Mouse (Mus musculus) megakaryocyte, embryonic 14.5 days (primary cell): Measurements from ENCODE around the gene Astl. TPM values are rescaled to one million over a fixed set of nuclear protein-coding genes. Genes with fewer than 3 reads are reported as not detected.
"Not testable (repeated sequence)": the region's sequence is repeated elsewhere in the genome, so short reads cannot be mapped to it uniquely, and the experiment has no call there.

Experiments
- H3K27me3 ChIP-seq: replicated peaks from 2 replicates; pipeline ENCODE3; 2012; ENCODE audit warnings: inconsistent platforms
- H3K36me3 ChIP-seq: replicated peaks from 2 replicates; pipeline ENCODE3; 2012; ENCODE audit warnings: low read length, inconsistent platforms, mixed read lengths
- H3K4me1 ChIP-seq: 2 replicates; pipeline ENCODE4 v1.6.1; 2012; ENCODE audit warnings: inconsistent platforms
- H3K4me3 ChIP-seq: replicated peaks from 2 replicates; pipeline ENCODE3; 2012; ENCODE audit warnings: moderate library complexity, mild to moderate bottlenecking, inconsistent platforms
- H3K9me3 ChIP-seq: 2 replicates; pipeline ENCODE4 v1.6.1; 2012; ENCODE audit warnings: inconsistent platforms
- FLI1 ChIP-seq: IDR thresholded peaks from 2 replicates; pipeline ENCODE4 v1.6.1; 2012; ENCODE audit warnings: low read length, inconsistent platforms, mixed read lengths
- GATA1 ChIP-seq: IDR thresholded peaks from 3 replicates; pipeline ENCODE4 v1.6.1; 2012; ENCODE audit warnings: mixed read lengths, low read length, inconsistent platforms, borderline replicate concordance
- polyA plus RNA-seq: library from polyadenylated mRNA; stranded (reverse); fragments of >175 nt; gene quantifications from 2 replicates; pipeline ENCODE4 v1.2.3, GENCODE M21; 2012; ENCODE audit warnings: low replicate concordance; ENCODE audit not compliant: insufficient read depth

Gene Astl
- not detected in 2 replicates for polyA plus RNA-seq

DNA sequence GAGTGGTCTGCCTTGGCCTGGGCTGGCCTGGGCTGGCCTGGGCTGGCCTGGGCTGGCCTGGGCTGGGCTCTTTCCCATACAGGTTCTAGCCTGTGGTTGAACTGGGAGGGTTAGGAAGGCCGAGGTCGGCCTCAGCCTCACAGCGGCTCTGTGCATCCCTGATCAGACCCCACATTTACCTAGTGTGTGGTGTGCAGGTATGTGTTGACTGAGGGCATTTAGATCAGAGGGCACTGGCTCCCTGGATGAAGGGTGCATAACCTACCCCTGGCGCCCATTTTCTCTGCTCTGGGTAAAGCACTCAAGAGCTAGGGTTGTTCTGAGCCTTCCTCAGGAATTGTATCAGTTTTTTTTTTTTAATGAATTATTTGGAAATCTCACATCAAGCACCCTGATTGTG lies at the start of gene Astl:
Astl (plus strand) TSS at position 224 of the 400 bp plus-strand sequence.
- peaks cover 20% of the 10 kb centered on the region for H3K27me3 ChIP-seq
- H3K4me3 ChIP-seq = peak within 1 kb of the TSS; percentile 96
- peaks cover 86% of the 10 kb centered on the region for H3K4me1 ChIP-seq
- H3K36me3 ChIP-seq = peaks cover 8% of the 10 kb centered on the region
- H3K9me3 ChIP-seq = no peaks in the 10 kb centered on the region
- TF ChIP-seq GATA1 (no peak), FLI1 (no peak)

DNA sequence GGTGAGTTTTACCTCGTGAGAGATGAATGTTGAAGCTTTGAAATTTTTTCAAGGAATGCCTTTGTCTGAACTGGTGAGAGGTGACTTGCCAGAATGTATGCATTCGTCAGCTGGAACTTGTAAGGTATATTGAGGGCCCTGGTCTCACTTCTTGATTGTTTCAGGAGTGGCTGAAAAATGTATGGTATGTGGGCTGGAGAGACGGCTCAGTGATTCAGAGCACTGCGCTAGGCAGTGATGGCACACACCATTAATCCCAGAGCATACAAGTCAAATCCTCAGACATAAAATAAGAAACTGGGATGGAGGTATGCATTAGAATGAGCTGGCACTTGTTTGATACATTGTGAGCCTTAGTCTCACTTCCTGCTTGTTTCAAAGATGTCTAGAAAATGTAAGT lies 46.2 kb upstream of the Astl start:
- Histone ChIP-seq H3K4me3 (no peak overlapping the region), H3K36me3 (peaks cover 87% of the 10 kb centered on the region), H3K4me1 (no peaks in the 10 kb centered on the region), H3K27me3 (no peaks in the 10 kb centered on the region), H3K9me3 (no peaks in the 10 kb centered on the region)
- TF ChIP-seq FLI1 (no peak), GATA1 (no peak)

DNA sequence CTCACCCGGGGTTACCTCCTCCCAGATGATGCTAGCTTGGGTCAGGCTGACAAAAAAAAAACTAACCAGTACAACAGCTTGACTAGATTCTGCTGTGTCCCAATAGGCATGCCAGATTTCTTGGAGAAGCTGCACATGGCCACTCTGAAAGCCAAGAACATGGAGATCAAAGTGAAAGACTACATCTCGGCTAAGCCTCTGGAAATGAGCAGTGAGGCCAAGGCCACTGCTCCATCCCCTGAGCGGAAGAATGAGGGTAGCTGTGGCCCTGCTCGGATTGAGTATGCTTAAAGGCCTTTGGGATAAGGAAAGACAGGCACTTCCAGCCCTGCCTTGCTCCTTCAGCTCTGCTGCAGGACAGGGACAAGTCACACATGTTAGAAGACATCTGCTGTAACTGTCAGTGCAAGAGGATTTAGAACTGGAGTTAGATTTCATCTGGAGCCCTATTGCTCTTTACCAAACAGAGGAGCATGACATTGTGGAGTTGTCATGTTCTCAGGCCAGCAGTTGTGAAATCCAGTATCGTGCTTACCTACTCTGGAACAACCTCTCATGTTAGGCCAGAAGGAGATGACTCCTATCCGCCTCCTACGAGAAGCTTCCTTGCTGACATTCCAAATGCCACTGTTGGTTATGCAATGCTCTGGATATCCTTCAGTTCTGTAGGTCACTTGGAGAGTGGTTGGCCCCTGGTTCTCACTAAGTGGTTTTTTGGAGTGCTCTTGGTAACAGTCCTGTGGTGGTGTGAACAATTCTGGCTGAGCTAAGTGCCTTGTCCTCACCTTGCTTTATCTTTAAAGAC lies 41.2 kb upstream of the Astl start:
- Histone ChIP-seq H3K9me3 (peaks cover 12% of the 10 kb centered on the region), H3K27me3 (no peaks in the 10 kb centered on the region), H3K36me3 (peaks cover 85% of the 10 kb centered on the region), H3K4me3 (no peak overlapping the region), H3K4me1 (peaks cover 20% of the 10 kb centered on the region)
- TF ChIP-seq FLI1 (no peak), GATA1 (no peak)

DNA sequence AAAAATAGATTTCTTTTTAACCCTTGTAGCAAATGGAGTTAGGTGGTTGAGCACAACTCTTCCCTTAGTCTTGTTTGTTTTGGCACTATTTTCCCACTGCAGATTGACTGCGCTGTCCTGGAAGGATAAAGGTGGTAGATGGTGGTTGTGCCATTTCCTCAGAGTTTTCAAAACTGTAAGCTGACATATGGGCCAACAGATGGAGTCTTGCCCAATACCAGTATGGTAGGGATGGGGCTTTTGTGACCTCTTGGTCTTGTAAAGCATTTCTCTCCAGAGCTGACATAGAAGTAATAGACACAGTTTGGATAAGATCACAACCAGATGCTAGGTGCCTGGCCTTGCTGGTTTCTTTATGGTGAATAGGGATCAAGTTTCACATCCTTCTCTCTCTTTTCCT lies 40.4 kb upstream of the Astl start:
- Histone ChIP-seq H3K4me1 (peaks cover 20% of the 10 kb centered on the region), H3K4me3 (no peak overlapping the region), H3K36me3 (peaks cover 79% of the 10 kb centered on the region), H3K27me3 (no peaks in the 10 kb centered on the region), H3K9me3 (peaks cover 12% of the 10 kb centered on the region)
- TF ChIP-seq FLI1 (no peak), GATA1 (no peak)

DNA sequence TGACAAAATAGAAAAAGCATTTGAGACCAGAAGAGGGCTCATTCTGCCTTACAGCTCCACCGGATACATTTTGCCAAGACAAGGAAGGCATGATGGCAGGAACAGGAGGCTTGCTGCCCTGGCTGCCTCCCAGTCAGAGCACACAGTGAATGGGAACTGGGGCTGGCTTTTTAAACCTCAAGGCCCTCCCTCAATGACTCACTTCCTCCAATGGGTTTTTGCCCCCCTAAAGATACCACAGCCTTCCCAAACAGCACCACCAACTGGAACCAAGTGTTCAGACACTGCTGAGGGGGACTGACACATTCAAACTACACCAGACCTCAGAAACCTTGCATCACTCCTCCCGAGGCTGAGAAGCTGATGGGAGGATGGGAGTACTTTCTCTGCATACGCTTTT lies 37.7 kb upstream of the Astl start:
- H3K36me3 ChIP-seq = peaks cover 53% of the 10 kb centered on the region
- H3K9me3 ChIP-seq = peaks cover 12% of the 10 kb centered on the region

DNA sequence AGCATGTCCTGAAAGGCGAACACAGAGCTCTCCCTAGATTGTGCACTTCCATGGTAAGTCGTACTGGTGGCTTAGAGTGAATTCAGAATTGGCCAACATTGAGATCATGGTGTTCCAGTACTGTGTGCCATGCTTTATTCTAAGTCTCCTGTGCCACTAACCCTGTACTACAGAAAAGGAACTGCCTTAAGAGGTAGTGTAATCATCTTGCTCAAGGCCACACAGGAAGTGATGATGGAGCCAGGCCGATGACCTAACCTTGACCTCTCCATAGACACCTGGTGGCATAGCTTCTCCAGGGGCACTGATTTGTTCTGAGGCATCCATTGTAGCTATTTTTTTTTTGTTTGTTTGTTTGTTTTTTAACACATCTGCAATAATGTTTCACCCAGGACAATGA lies 36.6 kb upstream of the Astl start:
- peaks cover 41% of the 10 kb centered on the region for H3K36me3 ChIP-seq
- H3K9me3 ChIP-seq = peaks cover 12% of the 10 kb centered on the region
- no peak overlapping the region for H3K4me3 ChIP-seq
- no peaks in the 10 kb centered on the region for H3K27me3 ChIP-seq
- TF ChIP-seq GATA1 (no peak), FLI1 (no peak)
- H3K4me1 ChIP-seq = peaks cover 20% of the 10 kb centered on the region

More for the DNA sequence above, 37.7 kb upstream of the Astl start:
- H3K4me1 ChIP-seq = peaks cover 20% of the 10 kb centered on the region
- no peak overlapping the region for H3K4me3 ChIP-seq
- no peaks in the 10 kb centered on the region for H3K27me3 ChIP-seq
- TF ChIP-seq GATA1 (no peak), FLI1 (no peak)

DNA sequence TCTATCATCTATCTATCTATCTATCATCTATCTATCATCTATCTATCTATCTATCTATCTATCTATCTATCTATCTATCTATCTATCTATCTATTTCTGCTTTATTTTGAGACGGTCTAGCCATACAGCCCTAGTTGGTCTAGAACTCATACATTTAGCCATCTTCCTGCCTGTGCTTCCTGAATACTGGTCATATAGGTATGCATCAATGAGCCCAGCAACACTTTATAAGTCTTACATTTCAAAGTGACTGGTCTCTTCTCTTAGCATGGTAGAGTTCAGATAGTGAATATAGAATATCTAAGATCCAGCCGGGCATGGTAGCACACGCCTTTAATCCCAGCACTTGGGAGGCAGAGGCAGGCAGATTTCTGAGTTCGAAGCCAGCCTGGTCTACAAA lies 34.2 kb upstream of the Astl start:
- not testable (repeated sequence) for H3K9me3 ChIP-seq, H3K4me3 ChIP-seq, H3K27me3 ChIP-seq
- peaks cover 20% of the 10 kb centered on the region for H3K4me1 ChIP-seq
- H3K36me3 ChIP-seq = peaks cover 18% of the 10 kb centered on the region

DNA sequence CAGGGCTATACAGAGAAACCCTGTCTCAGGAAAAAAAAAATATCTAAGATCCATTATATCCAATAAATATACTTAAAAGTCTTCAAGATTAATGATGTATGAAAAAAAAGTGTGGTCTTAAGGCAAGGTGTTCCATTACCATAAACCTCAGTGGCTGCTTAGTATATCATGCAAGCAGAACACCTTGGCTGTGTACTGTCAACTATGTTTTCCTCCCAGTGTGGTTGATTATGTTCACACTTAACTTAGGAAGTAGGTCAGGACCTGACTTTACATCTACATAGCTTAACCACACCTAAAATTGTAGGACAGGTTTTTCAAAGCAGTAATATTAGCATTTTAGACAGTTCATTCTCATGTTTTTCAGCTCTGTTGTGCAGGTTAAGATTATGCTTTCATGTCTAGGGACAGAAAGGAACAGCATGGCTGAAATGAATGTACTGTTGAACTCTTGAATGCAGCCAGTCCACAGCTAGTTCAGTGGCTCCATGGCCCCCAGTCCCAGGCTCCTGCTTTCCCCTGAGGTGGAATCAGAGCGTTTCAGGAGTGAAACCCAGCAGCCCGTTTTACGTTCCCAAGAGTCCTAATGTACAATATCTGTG lies 33.7 kb upstream of the Astl start:
- TF ChIP-seq GATA1 (no peak), FLI1 (no peak)
- Histone ChIP-seq H3K4me3 (no peak overlapping the region), H3K4me1 (peaks cover 20% of the 10 kb centered on the region), H3K27me3 (no peaks in the 10 kb centered on the region), H3K9me3 (peaks cover 3% of the 10 kb centered on the region), H3K36me3 (peaks cover 13% of the 10 kb centered on the region)

DNA sequence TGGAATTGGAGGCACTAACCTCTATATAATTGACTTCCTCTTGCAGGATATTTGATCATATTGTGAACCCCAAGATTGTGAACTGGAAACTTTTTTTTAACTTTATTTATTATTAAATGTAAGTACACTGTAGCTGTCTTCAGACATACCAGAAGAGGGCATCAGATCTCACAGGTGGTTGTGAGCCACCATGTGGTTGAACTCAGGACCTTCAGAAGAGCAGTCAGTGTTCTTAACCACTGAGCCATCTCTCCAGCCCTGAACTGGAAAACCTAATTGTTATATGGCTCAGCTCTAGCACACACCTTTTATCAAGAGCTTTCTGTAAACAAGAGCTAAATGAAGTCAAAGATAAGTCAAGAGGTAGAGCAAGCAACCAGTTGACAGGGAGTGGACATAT lies 32.3 kb upstream of the Astl start:
- TF ChIP-seq GATA1 (no peak), FLI1 (no peak)
- no peaks in the 10 kb centered on the region for H3K9me3 ChIP-seq
- no peaks in the 10 kb centered on the region for H3K27me3 ChIP-seq
- no peaks in the 10 kb centered on the region for H3K36me3 ChIP-seq
- H3K4me1 ChIP-seq = peaks cover 17% of the 10 kb centered on the region
- H3K4me3 ChIP-seq = no peak overlapping the region

DNA sequence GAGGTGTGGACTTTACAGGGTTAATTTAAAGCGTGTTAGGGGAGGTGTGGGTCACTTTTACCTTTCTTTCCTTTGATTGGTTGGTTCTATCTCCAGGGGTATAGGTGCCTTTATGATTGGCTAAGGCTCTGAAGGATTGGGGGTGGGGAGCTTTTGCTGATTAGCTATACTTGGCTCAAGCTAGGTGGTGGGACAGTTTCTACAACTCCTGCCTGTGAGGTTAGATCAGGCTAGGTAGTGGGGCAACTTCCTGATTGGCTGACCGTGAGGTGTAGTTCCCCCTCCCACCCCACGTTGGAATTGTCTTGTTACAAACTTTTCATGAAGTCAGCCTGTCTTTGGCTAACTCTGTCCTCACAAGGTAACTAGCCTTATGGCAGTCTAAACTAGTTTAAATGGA lies 31.3 kb upstream of the Astl start:
- Histone ChIP-seq H3K36me3 (peaks cover 2% of the 10 kb centered on the region), H3K4me1 (peaks cover 8% of the 10 kb centered on the region), H3K9me3 (peaks cover 3% of the 10 kb centered on the region; the same call in 1 of the 2 replicates), H3K27me3 (no peaks in the 10 kb centered on the region), H3K4me3 (no peak overlapping the region)
- no peak for TF ChIP-seq FLI1
- no peak for TF ChIP-seq GATA1

DNA sequence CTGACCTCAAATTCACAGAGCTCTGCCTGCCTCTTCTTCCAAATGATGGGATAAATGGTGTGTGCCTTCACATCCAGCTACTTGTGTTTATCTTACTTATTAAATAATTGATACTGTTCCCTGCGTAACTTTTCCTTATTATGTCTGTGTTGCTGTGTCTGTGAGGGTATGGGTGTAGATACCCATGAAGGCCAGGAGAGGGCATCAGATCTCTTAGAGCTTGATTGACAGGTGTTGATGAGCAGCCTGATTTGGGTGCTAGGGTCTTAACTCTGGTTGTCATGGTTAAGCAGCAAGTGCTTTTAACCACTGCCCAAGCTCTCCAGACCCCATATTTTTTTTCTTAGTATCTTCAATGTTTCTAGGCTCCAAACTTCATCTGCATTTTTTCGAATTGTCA lies 29.8 kb upstream of the Astl start:
- Histone ChIP-seq H3K27me3 (no peaks in the 10 kb centered on the region), H3K4me3 (no peak overlapping the region), H3K36me3 (peaks cover 2% of the 10 kb centered on the region), H3K9me3 (peaks cover 3% of the 10 kb centered on the region; the same call in 1 of the 2 replicates), H3K4me1 (peaks cover 11% of the 10 kb centered on the region)
- TF ChIP-seq FLI1 (no peak), GATA1 (no peak)
